Mouse (Mus musculus) gastrocnemius, postnatal 10 days (tissue): ENCODE results near the gene Wbp4. TPM values are rescaled to one million over a fixed set of nuclear protein-coding genes. Genes with fewer than 3 reads are reported as not detected.
"Not testable (repeated sequence)": the region's sequence is repeated elsewhere in the genome, so short reads cannot be mapped to it uniquely, and the experiment has no call there.

ENCODE experiments used
- DNase-seq: peaks from one replicate; pipeline ENCODE4 v3.0.0; 2021; ENCODE audit warnings: mixed read lengths
- total RNA-seq, 2 experiments: library from RNA; stranded (reverse); gene quantifications; 2 replicates each; pipeline ENCODE4 v1.2.3; 2021

Gene Wbp4
- total RNA-seq, 2 experiments from 2014 or later, result 25.1 to 26.9 TPM

- not testable (repeated sequence) for DNase-seq
Observed at GRCm38 (mm10) chr14:79452591-79452934, 28.8 kb downstream of the Wbp4 start.

GRCm38 (mm10) chr14:79451681-79452590, 29.4 kb downstream of the Wbp4 start, which contains the start of gene Kbtbd6:
Gene Kbtbd6, plus strand, starts transcription at chr14:79451835.
- peak; percentile 60 for DNase-seq

GRCm38 (mm10) chr14:79445055-79445620, 36.2 kb downstream of the Wbp4 start:
- DNase-seq, result no peak

- no peak for DNase-seq
Observed at GRCm38 (mm10) chr14:79444601-79445000, 36.7 kb downstream of the Wbp4 start.

DNA sequence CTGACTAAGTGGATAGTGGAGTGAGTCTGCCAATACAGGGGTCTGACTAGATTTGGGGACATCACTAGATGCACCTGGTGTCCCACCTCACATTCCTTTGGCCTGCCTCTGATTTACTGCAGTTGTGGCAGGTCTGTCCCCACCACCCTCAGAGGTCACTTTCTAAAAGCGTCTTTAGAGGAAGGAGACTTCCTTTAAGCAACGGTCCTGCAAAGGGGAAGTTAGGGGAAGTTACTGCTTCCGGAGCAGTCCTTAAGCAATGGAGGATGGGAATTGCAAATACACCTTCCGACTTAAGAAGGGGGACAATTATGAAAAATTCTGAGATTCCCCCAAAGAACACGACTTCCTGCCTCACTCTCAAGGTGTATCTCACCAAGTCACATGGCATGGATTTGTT, 39.9 kb downstream of the Wbp4 start:
- DNase-seq, result no peak

GRCm38 (mm10) chr14:79440655-79441054, 40.7 kb downstream of the Wbp4 start:
- DNase-seq, result no peak

DNA sequence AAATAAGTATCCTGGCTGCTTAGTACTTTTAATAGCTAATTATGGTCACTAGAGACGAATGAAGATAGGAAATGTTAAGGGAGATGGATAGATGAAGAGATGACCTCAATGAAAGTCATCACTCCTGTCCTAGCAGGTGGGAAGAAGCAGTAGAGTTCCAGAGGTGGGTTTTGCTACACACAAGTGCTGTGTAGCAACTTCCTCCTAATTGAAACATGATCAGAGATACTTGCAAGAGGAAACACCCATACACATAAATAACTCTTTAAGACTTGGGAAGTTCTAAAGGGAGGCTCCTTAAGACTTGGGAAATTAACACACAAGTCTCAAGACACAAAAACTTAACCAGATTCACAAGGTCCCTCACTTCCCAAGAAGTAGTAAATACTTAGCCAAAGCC, 47.3 kb downstream of the Wbp4 start:
- DNase-seq, result no peak

- DNase-seq, result not testable (repeated sequence)
Observed at GRCm38 (mm10) chr14:79426730-79427365, 54.5 kb downstream of the Wbp4 start.

GRCm38 (mm10) chr14:79425979-79426729, 55.2 kb downstream of the Wbp4 start, which contains the start of gene Kbtbd7:
Gene Kbtbd7, plus strand, starts transcription at chr14:79426511.
- peak; percentile 82 for DNase-seq

DNA sequence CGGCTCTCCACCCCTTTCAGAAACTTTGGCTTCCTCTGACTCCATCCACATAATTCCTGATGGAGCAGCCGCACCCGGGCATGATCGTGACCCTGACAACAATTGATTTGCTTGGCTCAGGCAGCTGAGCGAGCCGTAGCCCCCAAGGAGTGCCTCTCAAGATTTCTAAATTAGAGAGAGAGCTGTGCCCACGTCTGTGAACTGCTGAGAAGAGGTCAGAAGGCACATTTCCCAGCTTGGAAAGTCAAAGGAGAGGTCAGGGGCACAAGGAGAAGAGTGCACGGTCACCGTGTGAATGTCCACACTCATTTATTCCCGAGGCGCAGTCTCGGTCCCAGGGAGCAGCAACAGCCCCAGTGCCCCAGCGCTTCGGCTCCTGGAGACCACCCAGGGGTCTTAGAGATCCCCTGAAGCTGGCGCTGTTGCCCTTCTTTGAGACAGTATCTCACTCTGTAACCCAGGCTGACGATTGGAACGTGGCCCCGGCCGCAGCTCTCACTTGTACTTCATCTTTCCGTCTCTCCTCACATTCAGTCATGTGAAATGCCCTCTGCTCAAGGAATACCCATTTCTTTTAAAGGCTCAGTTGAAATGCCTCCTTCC, 61.1 kb downstream of the Wbp4 start:
- no peak for DNase-seq

- DNase-seq, result no peak
Observed at GRCm38 (mm10) chr14:79413121-79413520, 68.2 kb downstream of the Wbp4 start.

DNA sequence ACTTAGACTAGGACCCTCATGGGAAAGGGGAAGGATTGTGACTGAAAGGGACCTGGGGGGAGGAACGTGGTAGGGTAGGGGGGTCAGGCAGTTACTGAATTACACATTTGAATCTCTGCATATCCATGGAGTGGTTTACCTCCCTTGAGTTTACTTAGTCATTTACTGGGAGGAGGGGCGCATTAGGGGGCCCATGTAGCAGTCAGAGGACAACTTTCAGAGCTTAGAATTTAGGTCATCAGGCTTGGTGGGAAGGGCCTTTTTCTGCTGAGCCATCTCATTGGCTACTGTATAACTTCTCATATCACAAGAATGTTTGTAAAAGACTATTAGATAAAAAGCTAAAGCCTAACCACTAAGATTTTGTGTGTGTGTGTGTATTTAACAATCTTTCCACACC, 70.7 kb downstream of the Wbp4 start:
- no peak for DNase-seq

Other genes starting within 250 kb of the Wbp4 start
- not detected for gene Zfp957, start 234.2 kb downstream of the Wbp4 start, total RNA-seq
- 10 to 100 TPM; 23.7 to 27.0 TPM for gene Rgcc, start 179.9 kb downstream of the Wbp4 start, total RNA-seq
- gene Naa16, start 90.7 kb downstream of the Wbp4 start, total RNA-seq, result 10 to 100 TPM; 15.5 to 21.0 TPM
- gene Mtrf1, start 83.7 kb downstream of the Wbp4 start, total RNA-seq, result 1 to 10 TPM; 4.7 to 6.9 TPM
- gene Kbtbd7, start 55.0 kb downstream of the Wbp4 start, total RNA-seq, result 1 to 10 TPM; 8.6 to 9.2 TPM
- gene Kbtbd6, start 29.7 kb downstream of the Wbp4 start, total RNA-seq, result under 1 TPM; 0.38 to 0.45 TPM
- 10 to 100 TPM in 1 of 2 experiments, 1 to 10 TPM in 1; 8.7 to 11.3 TPM for gene Elf1, start 326 bp downstream of the Wbp4 start, total RNA-seq
- 10 to 100 TPM; 66.2 to 71.1 TPM for gene Sugt1, start 106.2 kb upstream of the Wbp4 start, total RNA-seq
- 1 to 10 TPM; 1.2 to 3.0 TPM for gene Cnmd, start 180.7 kb upstream of the Wbp4 start, total RNA-seq